Mouse (Mus musculus): Measurements from ENCODE around the gene Ube2t.

- TF ChIP-seq CTCF (IDR thresholded peaks at IDR 0.05; ENCODE audit: low read depth, low read length) (no peak), POLR2A (IDR thresholded peaks at IDR 0.05; ENCODE audit: extremely low read depth, insufficient read depth, low read length) (no peak)
Measured at GRCm38 (mm10) chr1:135009833-135010232, 47.5 kb downstream of the Ube2t start.

Measured in liver, adult 2 months (tissue).